Mouse (Mus musculus) frontal cortex, adult 2 months (tissue): Measurements from ENCODE around the gene Gpc6. TPM values are rescaled to one million over a fixed set of nuclear protein-coding genes. Genes with fewer than 3 reads are reported as not detected.

Experiments
- DNase-seq, 2 experiments: peaks; one replicate each; pipeline ENCODE4 v3.0.0; 2022; ENCODE audit warnings: low spot score in 1 of 2; ENCODE audit errors: extremely low spot score in 1 of 2
- polyA plus RNA-seq: library from polyadenylated mRNA; depleted of rRNA; stranded (reverse); fragments of >200 nt; gene quantifications from 2 replicates; pipeline ENCODE4 v1.2.3, GENCODE M21; 2012

Gpc6 gene
- polyA plus RNA-seq, 1 experiment, result 4.3 TPM

DNA sequence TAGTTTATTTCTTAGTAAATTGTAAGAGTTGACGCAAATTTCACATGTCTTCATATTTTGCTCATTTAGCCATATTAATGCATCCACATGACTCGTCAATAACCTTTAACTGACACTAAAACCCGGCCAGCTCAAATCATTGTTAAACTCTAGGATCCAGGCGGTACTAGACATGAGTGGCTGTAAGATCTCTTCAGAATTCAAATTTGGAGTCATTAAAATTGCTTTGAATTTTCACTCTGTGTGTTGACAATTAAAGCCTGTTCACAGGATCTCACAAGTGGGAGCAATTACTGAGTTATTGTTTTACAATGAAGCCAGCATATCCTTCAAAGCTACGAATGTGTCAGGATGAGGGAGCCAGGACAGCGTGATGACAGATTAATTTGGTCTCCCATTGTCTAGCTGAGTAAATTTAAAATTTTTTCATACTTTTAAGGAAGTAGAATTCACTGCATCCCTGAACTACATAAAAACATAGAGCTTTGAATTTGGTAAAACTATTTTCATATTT, 421.3 kb downstream of the Gpc6 start:
- DNase-seq, result no peak

DNA sequence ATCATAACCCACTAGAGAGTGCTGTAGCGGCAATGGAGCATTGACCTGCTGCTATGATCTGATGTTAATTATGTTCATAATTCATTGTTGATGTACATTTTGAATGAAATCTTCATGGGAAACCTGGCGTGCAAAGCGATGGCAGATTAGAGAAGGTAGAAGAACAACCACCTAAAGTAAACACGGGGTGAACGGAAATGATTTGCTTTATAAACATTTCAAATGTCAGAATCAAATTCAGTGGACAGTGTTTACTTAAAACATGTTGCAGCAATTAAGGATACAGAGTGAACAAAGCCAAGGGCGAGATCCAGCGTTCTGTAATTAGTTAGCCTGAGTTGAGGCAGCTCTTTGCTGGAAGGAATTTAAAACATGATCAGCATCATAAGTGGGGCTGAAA, 426.2 kb downstream of the Gpc6 start:
- no peak for DNase-seq

- DNase-seq, result no peak
Observed at GRCm38 (mm10) chr14:117361155-117361964, 436.2 kb downstream of the Gpc6 start.

GRCm38 (mm10) chr14:117361965-117362309, 436.8 kb downstream of the Gpc6 start:
- DNase-seq, result no peak

DNA sequence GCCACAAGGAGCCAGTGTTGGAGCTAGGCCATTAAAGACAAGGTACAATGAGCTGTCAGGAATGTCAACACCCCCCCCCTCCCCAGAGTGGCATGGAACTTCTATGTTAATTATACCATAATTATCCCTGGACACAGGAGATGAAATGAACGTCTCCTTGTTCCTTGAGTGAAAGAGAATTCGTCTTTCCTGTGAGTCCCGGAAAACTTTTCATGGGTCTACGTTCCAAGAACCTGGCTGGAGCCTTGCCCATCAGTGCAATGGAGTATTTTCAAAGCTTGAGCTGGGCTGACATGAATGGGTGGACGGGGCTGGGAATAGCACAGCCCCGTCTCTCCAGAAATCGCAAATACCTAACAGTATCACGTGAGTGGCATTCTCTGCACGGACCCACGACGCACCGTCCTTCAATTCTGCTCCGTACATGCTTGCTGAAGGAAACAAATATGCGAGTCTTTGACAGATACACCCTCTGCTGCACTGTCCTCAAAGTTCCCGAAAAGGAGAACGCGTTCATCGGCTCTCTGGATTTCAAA, 444.3 kb downstream of the Gpc6 start:
- DNase-seq, result no peak

DNA sequence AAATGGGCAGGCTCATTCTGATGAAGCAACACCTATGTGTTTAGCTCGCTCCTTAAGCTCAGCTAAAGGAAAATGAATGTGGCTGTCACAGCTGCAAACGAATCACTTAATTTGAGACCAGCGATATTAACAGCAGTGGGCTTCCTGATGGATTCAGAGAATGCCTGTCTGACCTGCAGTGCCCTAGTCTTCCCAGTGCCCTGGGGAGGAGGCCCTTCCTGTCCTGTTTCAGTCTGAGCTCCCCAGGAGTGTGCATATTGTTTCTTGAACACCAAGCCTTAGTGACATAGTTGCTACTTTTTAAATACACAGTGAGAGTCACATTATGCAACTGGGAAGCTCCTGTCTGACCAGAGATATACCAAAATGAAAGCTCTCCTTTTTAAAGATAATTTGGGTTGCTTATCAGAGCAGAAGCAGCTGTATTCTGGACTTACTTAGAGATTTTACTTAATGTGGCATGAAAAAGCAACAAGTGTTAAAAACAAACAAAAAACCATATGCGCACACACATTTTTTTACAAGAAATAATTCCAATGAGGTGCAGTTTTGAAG, 451.8 kb downstream of the Gpc6 start:
- no peak for DNase-seq

DNA sequence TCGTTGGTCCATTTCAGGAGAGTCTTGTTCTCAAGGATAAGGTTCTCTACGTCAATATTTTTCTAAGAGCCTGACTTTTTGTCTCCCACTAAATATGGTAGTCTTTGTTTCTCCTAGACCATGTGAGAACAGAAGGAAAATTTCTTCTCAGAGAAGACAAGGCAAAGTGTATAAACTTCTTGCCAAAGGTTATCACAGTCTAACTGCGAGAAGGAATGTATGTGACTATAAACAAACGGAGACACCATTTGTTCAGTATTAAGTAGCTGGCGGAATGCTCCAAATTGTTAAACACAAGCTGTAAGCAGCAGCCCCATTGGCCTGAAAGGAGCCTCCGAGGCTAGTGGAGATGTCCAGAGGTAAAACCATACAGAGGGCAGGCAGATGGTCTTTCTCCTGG, 454.9 kb downstream of the Gpc6 start:
- DNase-seq, result no peak

- no peak for DNase-seq
Observed at GRCm38 (mm10) chr14:117383188-117383587, 458.1 kb downstream of the Gpc6 start.

DNA sequence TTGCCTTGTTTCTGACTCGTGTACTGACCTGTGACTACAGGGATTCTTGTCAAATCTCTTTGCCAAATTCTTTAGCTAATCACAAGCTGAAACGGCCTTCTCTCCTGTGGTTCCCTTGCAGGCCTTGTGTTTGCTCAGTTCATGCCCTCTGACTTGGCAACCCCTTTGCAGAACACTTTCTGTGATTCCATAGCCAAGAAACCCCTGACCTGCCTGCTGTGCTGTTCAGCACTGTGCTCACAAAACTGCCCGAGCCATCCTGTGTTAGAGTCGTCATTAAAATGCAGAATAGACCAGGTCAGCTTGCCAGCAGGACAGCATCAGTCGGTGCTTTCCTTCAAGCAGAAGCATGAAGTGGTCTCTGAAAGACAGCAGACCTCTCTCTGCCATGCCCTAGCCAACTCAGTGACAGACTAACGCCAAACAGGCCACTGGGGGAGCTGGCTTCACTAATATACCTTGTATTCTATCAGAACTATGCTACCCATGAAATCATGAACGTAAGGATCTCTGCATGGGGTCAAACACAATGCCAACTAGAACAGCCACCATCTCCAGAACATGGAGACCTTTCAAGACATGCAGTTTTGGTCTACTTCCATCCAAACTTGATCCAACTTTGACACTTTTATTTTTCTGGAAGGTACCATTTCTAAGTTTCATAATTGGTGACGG, 459.1 kb downstream of the Gpc6 start:
- DNase-seq, result no peak

DNA sequence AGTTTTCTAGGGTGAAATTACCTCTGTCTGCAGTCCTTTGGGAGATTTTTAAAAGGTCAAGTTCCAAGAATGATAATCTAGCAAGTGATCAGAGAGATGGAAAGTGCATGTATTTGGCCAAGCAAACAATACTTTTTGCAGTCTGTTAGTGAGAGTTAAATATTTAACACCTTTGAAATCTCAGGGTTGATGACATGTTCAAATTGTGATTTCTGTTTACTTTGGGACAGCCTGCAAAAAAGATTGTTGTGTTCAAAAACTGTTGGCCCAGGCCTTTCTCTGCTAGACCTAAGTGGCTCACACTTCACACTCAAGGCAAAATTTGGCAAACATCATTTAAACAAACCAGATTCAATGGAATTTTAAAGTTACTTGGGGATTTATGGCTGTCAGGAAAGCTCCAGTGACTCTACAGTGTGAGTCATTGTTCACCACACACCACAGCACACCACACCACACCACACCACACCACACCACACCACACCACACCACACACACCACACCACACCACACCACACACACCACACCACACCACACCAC, 460.7 kb downstream of the Gpc6 start:
- no peak for DNase-seq

GRCm38 (mm10) chr14:117390794-117391320, 465.7 kb downstream of the Gpc6 start:
- DNase-seq, result no peak

GRCm38 (mm10) chr14:117391412-117391811, 466.3 kb downstream of the Gpc6 start:
- DNase-seq, result no peak

DNA sequence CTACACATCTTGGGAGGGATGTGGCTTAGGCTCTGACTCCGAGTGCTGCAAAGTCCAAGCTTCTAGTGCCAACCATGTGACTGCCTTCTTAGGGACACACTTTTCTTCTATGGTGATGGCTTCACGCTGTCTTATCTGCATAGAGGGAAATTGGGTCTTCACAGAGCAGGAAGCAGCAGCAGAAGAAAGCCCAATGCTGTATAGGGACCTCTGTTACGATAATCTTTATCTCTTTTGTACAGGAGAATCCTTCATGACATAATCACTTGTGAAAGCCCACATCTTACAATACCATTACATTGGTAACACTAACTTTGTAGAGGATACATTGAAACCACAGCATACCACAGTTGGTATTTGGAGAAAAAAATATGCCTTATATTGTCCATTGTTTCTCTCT, 472.1 kb downstream of the Gpc6 start:
- DNase-seq, result no peak

GRCm38 (mm10) chr14:117407824-117408524, 482.9 kb downstream of the Gpc6 start:
- no peak for DNase-seq

GRCm38 (mm10) chr14:117408525-117408835, 483.4 kb downstream of the Gpc6 start:
- DNase-seq, result peak in 1 of 2 experiments; percentile 55

DNA sequence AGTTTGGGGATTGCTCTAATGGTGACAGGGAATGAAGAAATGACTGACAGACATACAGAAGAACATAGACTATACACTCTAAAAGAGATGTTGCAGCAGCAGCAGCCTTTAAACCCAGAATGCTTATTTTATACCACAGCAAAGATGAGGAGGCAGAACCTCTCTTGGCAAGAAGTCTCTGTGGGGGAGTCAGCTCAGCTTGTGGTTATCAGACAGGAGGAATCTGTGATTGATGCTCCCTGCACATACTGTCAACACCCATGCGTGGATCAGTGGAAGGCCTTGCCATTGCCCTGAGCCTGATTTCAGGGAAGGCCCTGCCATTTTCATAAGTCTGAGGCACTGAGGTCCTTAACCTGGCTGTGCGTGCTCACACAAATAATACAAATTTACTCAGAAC, 484.7 kb downstream of the Gpc6 start:
- DNase-seq, result peak in 1 of 2 experiments; percentile 40

DNA sequence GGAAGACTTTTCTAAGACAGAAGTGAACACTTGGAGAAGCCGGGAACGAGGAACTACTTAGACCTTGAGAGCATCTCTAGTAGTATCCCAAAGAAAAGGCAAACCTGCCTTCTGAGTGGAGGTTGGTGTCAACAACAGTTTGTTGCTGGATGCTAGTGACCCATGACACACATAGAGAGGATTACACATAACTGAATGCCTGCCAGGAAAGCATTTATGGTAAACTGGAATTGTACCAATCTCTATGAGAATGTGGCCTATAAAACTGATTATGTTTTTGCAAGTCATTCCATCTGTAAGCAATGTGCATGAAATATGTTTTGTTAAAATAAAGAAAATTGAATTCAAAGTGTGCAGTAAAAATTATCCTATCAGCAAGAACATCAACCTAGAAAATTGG, 485.4 kb downstream of the Gpc6 start:
- DNase-seq, result no peak

DNA sequence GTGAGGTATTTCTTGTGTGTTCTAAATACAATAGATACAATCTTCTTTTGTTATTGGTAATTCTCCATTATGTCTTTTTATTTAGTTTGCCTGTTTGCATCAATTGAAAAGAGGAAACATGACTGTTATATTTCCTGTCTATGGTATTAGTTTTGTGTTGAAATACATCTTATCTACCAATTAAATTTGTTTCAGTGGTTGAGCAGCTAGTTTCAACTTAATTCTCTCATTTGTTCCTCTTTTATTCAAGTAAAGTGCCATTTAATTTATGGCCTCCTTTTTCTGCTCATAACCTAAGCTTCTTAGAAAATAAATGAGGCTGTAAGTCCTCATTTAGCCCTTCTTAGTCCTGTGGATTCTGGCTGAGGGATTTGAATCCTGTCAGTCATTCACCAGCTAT, 489.9 kb downstream of the Gpc6 start:
- DNase-seq, result no peak

DNA sequence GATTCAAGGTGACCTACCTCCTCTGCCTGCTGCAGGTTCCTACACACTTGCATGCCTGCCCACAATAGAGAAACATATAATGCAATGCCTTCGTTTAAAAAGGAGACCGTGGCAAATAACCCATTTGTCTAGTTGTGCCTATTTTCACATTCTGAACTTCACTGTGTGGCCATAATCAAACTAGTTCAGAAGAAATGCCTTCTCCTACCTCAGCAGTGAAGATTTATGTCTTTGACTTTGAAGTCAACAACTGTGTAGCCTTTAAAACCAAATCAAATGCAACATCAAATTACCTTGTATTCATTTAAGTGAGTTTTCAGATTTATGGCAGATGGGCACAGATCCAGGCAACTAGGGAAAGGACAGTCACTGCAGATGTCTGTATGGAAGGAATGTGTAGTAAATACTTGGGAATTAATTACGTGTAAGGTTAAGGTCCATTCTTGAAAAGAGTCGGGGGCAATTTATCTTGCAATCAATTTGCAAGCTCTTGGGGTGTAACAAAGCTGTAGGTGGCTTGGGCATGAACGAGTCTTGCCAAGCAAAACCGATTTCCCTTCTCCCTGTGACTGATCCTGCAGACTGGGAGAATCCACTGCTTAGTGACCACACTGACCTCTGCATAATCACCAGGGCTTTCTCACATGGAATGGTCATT, 494.6 kb downstream of the Gpc6 start:
- no peak for DNase-seq

DNA sequence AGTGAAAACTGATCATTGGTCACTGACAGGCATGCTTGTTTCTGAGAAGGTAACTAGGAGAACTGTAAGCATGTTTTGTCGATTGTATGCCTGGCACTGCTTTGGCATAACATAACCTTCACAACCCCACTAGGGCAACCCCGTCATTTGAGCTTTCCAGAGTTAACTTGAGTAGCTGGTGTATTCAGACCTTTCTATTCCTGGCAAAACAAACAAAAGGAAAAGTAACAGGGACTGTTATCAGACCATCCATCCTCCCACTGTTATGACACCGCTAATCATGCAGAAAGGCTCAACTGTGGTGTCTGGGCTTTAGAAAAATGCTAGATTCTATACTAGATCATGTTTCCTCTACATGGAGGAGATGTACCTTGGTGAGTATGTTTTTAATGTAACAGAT, 496.1 kb downstream of the Gpc6 start:
- DNase-seq, result no peak
